Mouse (Mus musculus): ENCODE results near the gene Adcy6.

- TF ChIP-seq POLR2A (IDR thresholded peaks at IDR 0.05; ENCODE audit: control insufficient read depth, low read depth, low read length) (no peak), CTCF (IDR thresholded peaks at IDR 0.05; ENCODE audit: control insufficient read depth, insufficient read depth, insufficient replicate concordance, low read depth, low read length) (no peak)
Observed at GRCm38 (mm10) chr15:98601832-98602190, 8.1 kb downstream of the Adcy6 start.

Data from testis, adult 2 months (tissue).